Mouse (Mus musculus): Measurements from ENCODE around the gene Serpina11. TPM values are rescaled to one million over a fixed set of nuclear protein-coding genes. Genes with fewer than 3 reads are reported as not detected.
A peak's percentile ranks its signal among the peaks of the same experiment; 100 is the strongest.

Gene Serpina11
- total RNA-seq (2021): not detected
- long read RNA-seq, experiment 1: 0 reads
- long read RNA-seq, experiment 2: 0 reads

DNA sequence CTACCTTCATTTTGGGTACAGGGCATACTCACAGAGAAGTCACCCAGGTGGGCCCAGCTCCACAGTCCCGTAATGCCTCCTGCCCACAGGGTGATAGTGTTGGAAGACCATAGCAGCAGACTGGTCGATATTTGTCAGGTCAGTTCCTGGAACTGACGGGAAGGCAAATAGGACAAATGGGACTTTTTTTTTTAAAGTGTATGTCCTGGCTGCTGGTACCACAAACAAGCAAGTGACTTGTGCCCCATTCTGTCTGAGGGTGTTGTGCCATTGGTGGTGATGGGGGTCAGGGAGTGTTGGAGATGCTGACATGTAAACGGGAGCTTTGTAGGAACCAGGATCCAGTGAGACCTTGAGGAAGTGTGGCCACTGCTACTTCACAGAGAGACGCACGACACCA, at the start of gene Serpina11:
Gene Serpina11 (minus strand): TSS at position 101 of the 400 bp plus-strand sequence.
- DNase-seq: no peak
- intact Hi-C loops (cut with DNase I): no loop called here

DNA sequence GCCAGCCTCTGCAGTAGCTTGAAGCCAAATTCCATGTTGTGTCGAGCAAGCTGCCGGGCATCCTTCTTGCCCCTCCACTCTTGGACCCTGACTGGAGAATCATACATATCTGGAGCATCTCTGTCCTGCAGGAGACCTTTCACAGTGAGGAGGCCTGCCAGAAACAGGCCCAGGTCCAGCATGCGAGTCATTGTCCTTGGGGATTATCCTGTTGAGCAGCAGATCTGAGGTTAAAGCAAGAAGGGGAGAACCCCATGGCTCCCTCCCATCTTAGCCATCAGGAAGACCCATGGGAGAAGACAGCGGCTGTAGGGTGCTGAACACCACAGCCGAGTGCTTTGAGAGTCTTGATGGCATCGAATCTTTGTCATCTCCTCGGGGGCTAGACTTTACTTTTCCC, 48.4 kb upstream of the Serpina11 start:
- intact Hi-C loops (cut with DNase I): no loop called here
- DNase-seq: no peak

DNA sequence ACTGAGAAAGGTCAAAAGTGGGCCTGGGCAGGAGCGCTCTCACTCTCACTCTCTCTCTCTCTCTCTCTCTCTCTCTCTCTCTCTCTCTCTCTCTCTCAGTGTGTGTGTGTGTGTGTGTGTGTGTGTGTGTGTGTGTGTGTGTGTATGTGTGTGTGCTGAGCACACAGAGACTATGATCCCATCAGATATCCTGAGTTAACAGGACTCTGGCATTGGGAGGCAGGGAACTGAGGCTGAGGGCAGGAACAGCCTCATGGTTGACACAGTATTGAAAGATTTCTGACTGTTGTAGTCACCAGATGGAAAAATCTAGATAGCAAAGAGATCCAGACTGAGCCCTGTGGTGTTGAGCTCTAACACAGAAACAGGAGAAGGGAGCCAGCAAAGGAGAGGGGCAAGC, 44.0 kb upstream of the Serpina11 start:
- no peak for DNase-seq
- intact Hi-C loops (cut with DNase I): loop anchor here (5.0 kb wide), 1 partner anchor 34 kb away; no protein-coding TSS in a partner anchor

DNA sequence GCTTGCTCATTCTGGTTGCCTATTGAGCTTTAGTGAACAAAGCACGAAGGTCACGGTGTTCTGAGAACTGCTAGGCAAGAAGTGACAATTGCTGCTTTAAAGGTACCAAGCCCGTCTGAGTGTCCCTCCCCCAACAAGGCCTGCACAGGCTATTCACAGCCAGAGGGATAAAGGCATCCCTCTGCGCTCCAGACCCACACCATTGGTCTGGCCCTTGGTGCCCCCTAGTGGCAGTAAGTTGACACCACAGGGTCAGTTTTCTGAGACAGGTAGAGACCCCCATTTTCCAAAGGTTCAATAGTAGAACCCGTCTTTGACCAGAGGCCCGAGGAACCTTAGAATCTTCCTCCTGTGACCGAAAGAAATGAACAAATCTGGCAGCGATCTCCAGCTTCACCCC, 40.2 kb upstream of the Serpina11 start:
- DNase-seq: peak; percentile 34 to 65

DNA sequence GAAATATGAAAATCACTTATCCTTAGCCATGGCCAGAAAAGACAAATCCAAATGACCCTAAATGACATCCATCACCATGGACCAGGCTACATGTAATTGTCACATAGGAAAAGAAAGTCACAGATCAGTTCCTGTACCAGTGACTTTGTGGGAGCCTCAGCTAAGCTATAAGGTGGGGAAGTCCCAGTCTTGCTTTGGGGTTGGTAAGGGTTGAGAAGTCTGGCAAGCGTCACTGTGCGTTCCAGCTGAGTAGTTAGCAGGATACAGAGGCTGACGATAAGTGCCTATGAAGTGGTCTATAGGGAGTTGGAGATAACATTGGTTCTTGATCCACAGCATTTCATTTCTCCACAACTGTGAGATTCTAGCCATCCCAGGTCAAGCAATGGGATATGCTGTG, 25.5 kb upstream of the Serpina11 start:
- intact Hi-C loops (cut with DNase I): no loop called here
- no peak for DNase-seq

More for the DNA sequence above, 40.2 kb upstream of the Serpina11 start:
- intact Hi-C loops (cut with DNase I): loop anchor here (1.0 to 5.0 kb wide), 2 partner anchors 35 to 37 kb away; no protein-coding TSS in a partner anchor

DNA sequence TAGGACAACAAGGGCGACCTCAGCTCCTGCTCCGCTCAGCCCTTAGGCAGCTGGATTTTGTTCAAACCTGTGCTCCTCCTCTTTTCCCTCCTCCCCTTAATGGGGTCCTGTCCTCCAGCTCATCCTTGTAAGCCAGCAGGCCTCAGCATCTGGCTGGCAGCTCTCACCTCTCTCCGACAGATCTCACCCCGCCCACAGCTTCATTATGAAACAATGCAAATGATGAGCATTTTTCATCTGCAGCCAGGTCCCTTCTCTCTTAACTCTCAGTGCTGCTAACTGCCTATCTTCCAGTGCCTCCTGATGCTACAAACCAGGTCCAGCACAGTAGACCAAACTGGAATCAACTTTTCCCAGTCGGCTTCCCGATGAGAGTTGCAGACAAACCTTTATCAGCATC, 23.9 kb upstream of the Serpina11 start, which contains the start of gene Serpina9:
Gene Serpina9 (minus strand): TSS at position 136 of the 400 bp plus-strand sequence.
- DNase-seq: no peak
- intact Hi-C loops (cut with DNase I): no loop called here

DNA sequence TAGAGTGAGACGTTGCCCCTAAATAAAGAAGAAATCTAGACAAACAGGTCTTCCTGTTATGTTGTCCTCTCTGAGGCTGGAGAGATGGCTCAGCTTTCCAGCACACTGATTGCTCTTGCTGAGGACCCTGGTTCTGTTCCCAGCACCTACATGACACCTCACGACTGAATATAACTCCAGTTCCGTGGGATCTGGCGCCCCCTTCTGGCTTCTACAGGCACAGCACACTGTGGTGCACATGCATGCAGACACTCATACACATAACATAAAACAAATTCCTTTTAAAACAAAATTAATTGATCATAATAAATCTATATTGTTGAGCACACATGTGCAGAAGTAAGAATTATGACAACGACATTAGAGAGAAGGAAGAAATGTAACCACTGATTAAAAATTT, 14.9 kb upstream of the Serpina11 start:
- DNase-seq: no peak
- intact Hi-C loops (cut with DNase I): no loop called here

DNA sequence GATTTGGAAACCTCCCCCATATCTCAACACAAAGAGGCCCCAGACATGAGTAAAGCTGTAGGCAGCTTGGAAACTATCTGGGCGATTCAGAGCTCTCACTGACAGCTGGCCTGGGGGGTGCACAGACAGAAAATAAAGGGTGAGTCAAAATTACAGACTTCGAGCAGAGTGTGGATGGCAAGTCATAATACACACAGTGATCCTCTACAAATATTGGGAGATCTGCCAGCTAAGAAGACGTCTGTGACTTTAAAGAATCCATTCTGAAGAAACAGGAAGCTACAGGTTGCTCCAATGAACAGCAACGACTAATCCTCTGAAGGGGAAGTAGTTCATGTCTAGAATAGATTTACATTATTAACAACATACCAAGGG, 13.5 kb upstream of the Serpina11 start:
- DNase-seq: no peak
- intact Hi-C loops (cut with DNase I): no loop called here

DNA sequence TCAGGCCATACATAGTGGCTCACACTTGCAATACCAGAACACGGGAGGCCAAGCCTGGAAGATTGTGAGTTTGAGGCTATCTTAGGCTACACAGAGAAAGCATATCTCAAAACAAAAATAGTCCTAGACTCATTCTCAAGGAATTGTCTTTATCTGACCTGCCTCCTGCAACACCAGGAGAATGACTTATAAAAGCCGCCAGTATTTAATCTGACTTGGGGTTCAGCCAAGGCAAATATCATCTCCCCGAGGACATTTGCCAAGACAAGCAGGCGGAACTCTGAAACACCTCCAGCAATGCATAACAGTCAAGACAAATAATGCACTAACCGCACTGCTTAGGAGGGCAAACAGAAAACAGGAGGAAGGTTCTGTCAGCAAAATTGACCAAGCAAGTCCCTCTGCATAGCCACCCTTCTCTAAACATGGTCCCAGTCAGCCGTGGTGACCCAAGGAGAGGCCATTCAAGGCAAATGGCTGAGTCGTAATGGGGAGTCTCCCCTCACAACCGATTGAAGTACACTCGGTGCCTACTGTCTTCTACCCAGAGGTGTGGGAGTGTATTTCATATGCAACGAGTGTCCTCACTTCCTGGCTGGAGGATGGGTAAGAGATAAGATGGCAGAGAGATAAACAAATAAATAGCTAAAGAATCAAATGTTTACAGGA, 12.9 kb upstream of the Serpina11 start:
- DNase-seq: peak; percentile 24 to 53
- intact Hi-C loops (cut with DNase I): no loop called here

DNA sequence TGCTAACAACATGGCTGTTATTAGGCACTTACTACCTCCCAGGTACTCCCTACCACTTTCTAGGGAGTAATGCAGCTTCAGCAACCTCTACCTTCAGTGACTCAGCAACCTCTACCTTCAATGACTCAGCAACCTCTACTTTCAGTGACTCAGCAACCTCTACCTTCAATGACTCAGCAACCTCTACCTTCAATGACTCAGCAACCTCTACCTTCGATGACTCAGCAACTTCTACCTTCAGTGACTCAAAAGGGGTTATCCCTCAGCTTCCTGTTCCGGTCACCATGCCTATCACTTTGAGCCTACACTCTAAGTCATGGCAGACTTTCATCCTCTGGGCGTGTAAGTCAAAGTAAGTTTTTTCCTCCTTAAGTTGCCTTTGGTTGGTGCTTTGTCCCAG, 10.8 kb upstream of the Serpina11 start:
- no peak for DNase-seq
- intact Hi-C loops (cut with DNase I): no loop called here

DNA sequence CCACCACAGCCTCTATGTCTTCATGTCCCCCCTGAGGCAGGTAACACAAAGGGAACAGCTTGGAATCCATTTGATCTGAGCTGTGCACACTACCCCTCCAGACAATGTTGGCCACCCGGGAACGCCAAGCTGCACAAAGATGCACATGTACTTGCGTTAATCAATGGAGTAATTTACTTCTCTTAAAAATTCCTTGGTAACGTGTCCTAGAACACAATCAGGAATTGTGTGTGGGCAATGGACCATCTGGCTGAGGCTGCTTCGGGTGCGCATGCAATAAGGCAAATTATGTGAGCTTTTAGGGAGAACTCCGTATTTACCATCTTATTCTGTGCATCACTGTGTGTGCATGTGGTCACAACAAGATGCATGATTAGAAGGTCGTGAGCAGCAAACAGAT, 9.9 kb upstream of the Serpina11 start:
- no peak for DNase-seq
- intact Hi-C loops (cut with DNase I): no loop called here

DNA sequence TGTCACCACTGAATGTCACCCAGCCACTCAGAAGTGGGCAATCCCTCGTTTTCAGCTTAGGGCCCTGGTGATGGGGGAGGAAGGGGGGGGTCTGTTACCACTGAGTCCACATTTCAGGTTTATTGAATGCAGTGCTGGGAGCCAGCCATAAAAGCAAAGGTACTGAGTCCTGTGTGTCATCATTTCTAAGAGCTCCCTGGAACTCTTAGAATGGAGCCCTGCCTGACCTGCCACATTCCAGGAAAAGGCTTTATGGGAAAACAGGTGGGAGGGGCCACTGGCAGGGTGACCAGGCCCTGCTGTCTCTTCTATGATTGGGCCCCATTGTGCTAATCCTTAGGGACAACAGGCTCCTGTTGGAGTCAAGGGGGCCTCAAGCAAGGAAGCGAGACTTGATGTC, 6.8 kb upstream of the Serpina11 start:
- no peak for DNase-seq
- intact Hi-C loops (cut with DNase I): no loop called here

DNA sequence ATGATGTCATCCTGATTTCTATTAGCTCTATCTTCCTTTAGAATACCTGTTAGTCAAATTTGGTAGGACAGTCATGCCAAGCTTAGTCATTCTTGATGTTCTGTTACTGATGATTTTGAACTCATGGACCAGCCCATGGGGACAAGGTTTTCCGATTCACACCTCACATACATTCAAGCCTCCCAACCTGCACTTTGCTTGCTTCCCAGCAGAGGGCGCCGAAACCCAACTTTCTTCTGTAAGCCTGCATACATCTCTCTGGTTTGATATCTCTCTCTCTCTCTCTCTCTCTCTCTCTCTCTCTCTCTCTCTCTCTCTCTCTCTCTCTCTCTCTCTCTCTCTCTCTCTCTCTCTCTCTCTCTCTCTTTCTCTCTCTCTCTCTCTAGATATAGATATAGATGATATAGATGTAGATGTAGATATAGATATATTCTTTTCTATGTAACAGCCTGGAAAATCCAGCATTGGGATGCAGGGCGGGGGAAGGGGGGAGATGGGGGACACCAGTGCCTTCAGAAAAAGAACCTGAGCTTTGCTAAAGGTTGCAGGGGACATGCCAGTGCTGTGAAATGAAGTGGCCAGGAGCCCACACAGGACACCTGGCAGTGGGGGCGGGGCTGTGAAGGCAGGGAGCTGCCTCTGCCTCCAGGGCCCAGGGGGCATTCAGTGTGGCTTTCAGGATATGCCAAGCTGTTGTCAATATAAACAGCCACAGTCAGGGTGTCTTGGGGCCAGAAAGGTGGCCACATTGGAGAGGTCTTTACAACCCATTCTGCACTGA, 5.7 kb upstream of the Serpina11 start:
- intact Hi-C loops (cut with DNase I): loop anchor here (1.0 to 2.0 kb wide), 3 partner anchors 35 to 423 kb away; no protein-coding TSS in a partner anchor
- peak; percentile 70 to 74 for DNase-seq

DNA sequence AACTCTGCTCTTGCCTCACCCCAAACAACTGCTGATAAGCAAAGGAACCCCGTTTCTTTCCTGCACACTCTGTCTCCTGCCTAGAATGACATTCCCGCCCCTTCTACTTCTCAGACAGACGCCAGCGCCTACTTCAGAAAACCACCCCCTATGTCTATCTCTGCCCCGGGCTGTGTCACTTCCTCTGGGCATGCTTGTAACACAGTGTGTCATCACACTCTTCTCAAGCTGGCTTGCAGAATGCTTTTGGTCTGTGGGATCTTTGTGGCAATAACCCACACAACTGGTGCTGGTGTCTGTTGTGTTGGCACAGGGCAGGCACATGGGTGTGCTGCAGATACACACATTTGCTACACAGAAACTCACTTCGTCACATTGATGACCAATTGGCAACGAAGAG, 3.2 kb upstream of the Serpina11 start:
- DNase-seq: no peak
- intact Hi-C loops (cut with DNase I): no loop called here

DNA sequence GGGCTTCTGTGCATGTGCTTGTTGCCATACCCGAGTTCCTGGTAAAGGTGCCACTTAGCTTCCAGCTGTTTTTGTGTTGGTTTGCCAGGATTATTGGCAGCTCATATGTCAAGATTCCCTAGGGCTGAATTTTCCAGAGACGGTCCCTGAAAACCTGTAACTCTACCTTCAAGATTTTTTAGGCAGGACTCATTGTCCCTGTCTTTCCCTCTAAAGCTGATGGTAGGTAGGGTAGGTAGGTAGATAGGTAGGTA, 316 bp downstream of the Serpina11 start:
- intact Hi-C loops (cut with DNase I): no loop called here
- DNase-seq: no peak

DNA sequence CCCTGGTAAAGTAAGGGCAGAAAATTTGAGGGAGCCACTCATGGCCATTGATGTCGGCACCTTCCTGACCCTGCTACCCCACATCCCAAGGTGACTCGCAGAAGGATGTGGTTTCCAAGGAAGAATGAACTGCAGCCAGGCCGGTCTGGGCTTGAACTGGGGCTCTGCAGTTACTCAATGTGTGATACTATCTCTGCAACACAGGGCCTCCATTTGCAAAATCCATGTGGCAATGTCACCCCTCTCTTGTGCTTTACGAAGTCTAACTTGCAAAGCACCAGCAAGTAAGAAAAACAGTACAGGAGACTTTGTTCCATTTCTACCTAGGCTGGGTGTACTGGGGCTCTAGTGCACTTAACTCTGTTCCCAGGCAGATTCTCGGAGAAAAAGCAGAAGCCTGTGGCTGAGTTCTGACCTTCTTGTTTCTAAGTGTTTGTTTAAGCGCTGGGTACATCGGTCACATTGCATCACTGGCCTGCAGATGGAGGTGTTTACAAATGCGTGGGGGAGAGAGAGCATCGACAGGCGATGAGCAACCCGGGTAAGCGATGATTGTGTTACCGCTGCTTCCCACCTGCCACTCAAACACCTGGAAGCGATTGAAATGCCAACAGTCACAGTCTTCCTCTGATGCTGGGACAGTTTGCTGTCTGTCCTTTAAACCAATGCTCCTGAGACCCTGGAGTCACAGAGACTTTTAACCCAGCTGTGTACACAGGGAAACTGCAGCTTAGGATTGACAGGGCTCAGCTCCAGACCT, 823 bp downstream of the Serpina11 start:
- no peak for DNase-seq
- intact Hi-C loops (cut with DNase I): no loop called here

DNA sequence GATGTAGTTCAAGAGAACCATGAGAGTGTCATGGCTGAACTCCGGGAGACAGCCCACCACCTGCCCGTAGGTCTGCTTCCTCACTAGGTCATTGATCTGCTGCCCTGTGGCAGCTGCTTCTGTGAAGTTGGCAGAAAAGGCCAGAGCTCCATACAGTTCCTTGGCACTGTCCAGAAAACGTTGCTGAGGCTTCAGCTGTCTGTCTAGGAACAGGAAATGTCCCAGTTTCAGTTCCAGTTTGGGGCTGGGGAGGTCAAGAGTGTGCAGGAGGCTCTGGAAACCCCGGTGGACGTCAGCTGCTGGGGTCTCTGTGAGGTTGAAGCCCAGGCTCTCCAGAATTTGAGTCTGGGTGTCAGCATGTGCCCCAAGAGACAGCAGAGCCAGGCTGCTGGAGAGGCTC, 3.9 kb downstream of the Serpina11 start:
- intact Hi-C loops (cut with DNase I): no loop called here
- no peak for DNase-seq

DNA sequence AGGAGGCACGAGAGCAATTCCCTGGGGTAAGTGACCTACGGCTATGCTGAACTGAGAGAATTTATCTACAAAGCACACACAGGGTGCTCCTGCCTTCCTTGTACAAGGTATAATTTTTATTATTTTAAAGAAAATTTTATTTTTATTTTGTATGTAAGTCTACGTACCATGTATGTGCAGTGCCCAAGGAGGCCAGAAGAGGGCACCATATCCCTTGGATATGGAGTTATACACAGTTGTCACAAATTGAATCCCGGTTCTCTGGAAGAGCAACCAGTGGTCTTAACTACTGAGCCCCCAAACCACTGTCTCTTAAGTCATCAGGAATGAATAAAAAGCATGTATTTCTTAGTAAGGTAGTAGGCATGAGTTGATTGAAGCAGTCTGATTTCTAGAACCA, 4.8 kb downstream of the Serpina11 start:
- intact Hi-C loops (cut with DNase I): no loop called here

DNA sequence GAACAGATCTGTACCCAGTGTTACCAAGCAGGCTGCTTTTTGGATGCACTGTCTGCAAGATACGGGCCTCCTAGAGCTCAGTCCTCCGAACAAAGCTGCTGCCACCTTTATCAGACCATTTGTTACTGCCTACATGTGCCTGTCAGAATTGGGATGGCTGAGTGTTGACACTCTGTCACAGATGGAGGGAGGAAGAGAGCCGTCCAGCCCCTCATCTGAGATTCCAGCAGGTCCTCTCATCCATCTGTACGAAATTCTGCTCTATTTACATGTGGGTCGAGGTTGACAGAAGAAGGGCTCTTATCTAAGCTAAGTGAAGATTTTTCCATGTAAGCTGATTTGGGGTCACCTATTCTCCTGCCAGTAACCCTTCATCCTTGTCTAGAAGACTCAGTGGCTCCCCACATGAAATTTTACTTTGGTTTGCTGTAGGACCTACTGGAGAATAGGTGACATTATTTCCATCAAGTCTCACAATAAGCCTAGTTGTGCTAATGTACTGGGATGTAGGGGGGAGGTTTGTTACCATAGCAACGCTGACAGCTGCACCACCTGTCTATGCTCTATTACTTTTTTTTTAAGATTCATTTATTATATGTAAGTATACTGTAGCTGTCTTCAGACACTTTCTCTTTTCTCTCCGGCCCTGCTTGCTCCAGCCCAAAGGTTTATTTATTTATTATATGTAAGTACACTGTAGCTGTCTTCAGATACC, 8.0 kb downstream of the Serpina11 start:
- intact Hi-C loops (cut with DNase I): no loop called here

More for the DNA sequence above, 4.8 kb downstream of the Serpina11 start:
- DNase-seq: peak; percentile 37 to 68

DNA sequence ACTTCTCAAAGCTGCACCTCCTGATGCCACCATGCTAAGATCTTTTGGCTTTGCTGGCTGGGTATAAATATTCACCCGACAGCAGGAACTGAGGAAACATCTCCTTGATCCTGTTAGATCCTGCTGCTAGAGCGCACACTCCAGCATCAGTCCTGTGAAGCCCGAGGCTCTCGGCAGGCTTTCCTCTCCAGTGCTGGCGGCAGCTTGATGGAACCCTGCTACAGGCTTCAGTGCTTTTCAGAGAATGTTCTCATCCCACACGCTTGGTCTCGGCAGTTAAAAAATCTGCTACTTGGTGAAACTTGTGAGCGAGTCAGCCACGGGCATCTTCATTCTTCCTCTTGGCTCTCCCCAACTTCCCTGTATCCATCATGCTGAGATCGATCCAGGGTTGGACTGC, 11.5 kb downstream of the Serpina11 start:
- DNase-seq: no peak
- intact Hi-C loops (cut with DNase I): no loop called here

More for the DNA sequence above, 8.0 kb downstream of the Serpina11 start:
- DNase-seq: no peak

DNA sequence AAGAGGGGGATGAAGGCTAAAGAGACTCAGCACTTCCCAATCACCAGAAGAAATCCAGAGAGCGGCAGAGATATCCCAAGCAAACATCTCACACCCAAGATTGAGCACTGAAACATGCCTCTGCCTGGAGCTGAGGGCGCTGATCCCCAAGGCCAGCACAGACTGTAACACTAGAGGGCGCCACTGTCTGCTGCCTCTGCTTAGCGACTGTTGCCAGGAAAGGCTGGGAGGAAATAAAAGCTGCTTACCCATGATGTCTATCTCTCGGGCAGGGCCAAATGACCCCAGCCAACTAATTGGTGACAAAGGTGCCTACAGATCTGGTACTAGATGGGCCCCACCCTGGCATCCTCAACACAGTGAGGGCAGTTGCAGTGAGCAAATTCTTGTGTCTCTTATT, 11.9 kb downstream of the Serpina11 start:
- intact Hi-C loops (cut with DNase I): no loop called here
- DNase-seq: peak; percentile 7 to 28

Measured in heart, postnatal 14 days (tissue).